Mouse (Mus musculus) MEL (cell line): ENCODE results near the gene Ddx41. TPM values are rescaled to one million over a fixed set of nuclear protein-coding genes. Genes with fewer than 3 reads are reported as not detected.

ENCODE experiments used
- DNase-seq: peaks from one replicate; pipeline ENCODE4 v3.0.0; 2011; ENCODE audit warnings: low read depth, low spot score
- H3K27ac ChIP-seq: 2 replicates; pipeline ENCODE4 v1.5.1; 2012; ENCODE audit warnings: low read depth, mild to moderate bottlenecking, control low read depth, low read length, moderate library complexity; ENCODE audit not compliant: control insufficient read depth
- H3K27me3 ChIP-seq, 2 experiments: fragments of 150-350 bp in 1 of 2; sonication (generic) in 1 of 2; 2 replicates each; pipeline ENCODE4 v1.6.1; 2012; ENCODE audit warnings: low read length in 2 of 2, mild to moderate bottlenecking in 2 of 2, improper control_type of control experiment in 1 of 2, moderate library complexity in 1 of 2; ENCODE audit not compliant: insufficient read depth in 2 of 2, control insufficient read depth in 1 of 2
- H3K36me3 ChIP-seq, 2 experiments: 2 replicates each; pipeline ENCODE4 v1.6.1; 2012 to 2014; ENCODE audit warnings: low read length in 2 of 2, improper control_type of control experiment in 1 of 2, inconsistent platforms in 1 of 2, mild to moderate bottlenecking in 1 of 2; ENCODE audit not compliant: insufficient read depth in 2 of 2, control insufficient read depth in 1 of 2
- H3K4me1 ChIP-seq, 2 experiments: fragments of 150-350 bp in 1 of 2; sonication (generic) in 1 of 2; 2 replicates each; pipeline ENCODE4 v1.6.1; 2012; ENCODE audit warnings: low read length in 2 of 2, improper control_type of control experiment in 1 of 2, mild to moderate bottlenecking in 1 of 2; ENCODE audit not compliant: insufficient read depth in 2 of 2, control insufficient read depth in 1 of 2
- H3K4me3 ChIP-seq, 2 experiments: fragments of 150-350 bp in 1 of 2; sonication (generic) in 1 of 2; 2 replicates each; pipeline ENCODE4 v1.5.1; 2012; ENCODE audit warnings: low read depth in 2 of 2, low read length in 2 of 2, mild to moderate bottlenecking in 2 of 2, moderate library complexity in 2 of 2, control low read depth in 1 of 2, improper control_type of control experiment in 1 of 2; ENCODE audit not compliant: control insufficient read depth in 1 of 2, insufficient read depth in 1 of 2
- H3K79me2 ChIP-seq: 2 replicates; pipeline ENCODE4 v1.6.1; 2012; ENCODE audit warnings: mild to moderate bottlenecking, low read length, moderate library complexity; ENCODE audit not compliant: control insufficient read depth, poor library complexity, insufficient read depth
- H3K9ac ChIP-seq: 2 replicates; pipeline ENCODE4 v1.6.1; 2012; ENCODE audit warnings: low read depth, mild to moderate bottlenecking, control low read depth, low read length, moderate library complexity; ENCODE audit not compliant: control insufficient read depth, poor library complexity, severe bottlenecking
- H3K9me3 ChIP-seq: fragments of 150-350 bp; sonication (generic); replicated peaks from 2 replicates; pipeline ENCODE4 v1.6.1; 2012; ENCODE audit warnings: mild to moderate bottlenecking, low read length, improper control_type of control experiment, moderate library complexity; ENCODE audit not compliant: insufficient read depth
- CHD1 ChIP-seq: IDR thresholded peaks from 2 replicates; pipeline ENCODE4 v1.6.1; 2012; ENCODE audit warnings: low read depth, mild to moderate bottlenecking, inconsistent platforms, low read length, improper control_type of control experiment
- CTCF ChIP-seq, 3 experiments: IDR thresholded peaks in 2 of 3; conservative IDR thresholded peaks in 1 of 3; 2 replicates each; pipeline ENCODE4 v1.5.1; 2011 to 2012; ENCODE audit warnings: low read length in 3 of 3, low read depth in 2 of 3, mild to moderate bottlenecking in 2 of 3, improper control_type of control experiment in 1 of 3, inconsistent platforms in 1 of 3, mixed read lengths in 1 of 3, moderate library complexity in 1 of 3; ENCODE audit not compliant: control insufficient read depth in 1 of 3, insufficient read depth in 1 of 3, poor library complexity in 1 of 3, severe bottlenecking in 1 of 3
- E2F4 ChIP-seq: IDR thresholded peaks from 2 replicates; pipeline ENCODE4 v1.6.1; 2011; ENCODE audit warnings: low read depth, low read length, improper control_type of control experiment, borderline replicate concordance
- ELF1 ChIP-seq: IDR thresholded peaks from 2 replicates; pipeline ENCODE4 v1.6.1; 2014; ENCODE audit warnings: low read depth, mild to moderate bottlenecking, inconsistent platforms, low read length, improper control_type of control experiment, moderate library complexity
- EP300 ChIP-seq, 2 experiments: IDR thresholded peaks; 2 replicates each; pipeline ENCODE4 v1.6.1; 2011; ENCODE audit warnings: improper control_type of control experiment in 2 of 2, low read length in 2 of 2, low read depth in 1 of 2, mild to moderate bottlenecking in 1 of 2
- ETS1 ChIP-seq: IDR thresholded peaks from 2 replicates; pipeline ENCODE4 v1.6.1; 2012; ENCODE audit warnings: low read depth, mild to moderate bottlenecking, inconsistent platforms, low read length, improper control_type of control experiment, moderate library complexity
- GABPA ChIP-seq: IDR thresholded peaks from 2 replicates; pipeline ENCODE4 v1.6.1; 2012; ENCODE audit warnings: low read depth, mild to moderate bottlenecking, inconsistent platforms, low read length, improper control_type of control experiment, moderate library complexity
- GATA1 ChIP-seq: IDR thresholded peaks from 2 replicates; pipeline ENCODE4 v1.6.1; 2011; ENCODE audit warnings: low read depth, low read length, improper control_type of control experiment
- HCFC1 ChIP-seq: IDR thresholded peaks from 2 replicates; pipeline ENCODE4 v1.6.1; 2012; ENCODE audit warnings: low read depth, mild to moderate bottlenecking, inconsistent platforms, low read length, improper control_type of control experiment, moderate library complexity
- JUND ChIP-seq: IDR thresholded peaks from 2 replicates; pipeline ENCODE4 v1.6.1; 2011; ENCODE audit warnings: low read depth, mild to moderate bottlenecking, improper control_type of control experiment, low read length
- KAT2A ChIP-seq: conservative IDR thresholded peaks from 2 replicates; pipeline ENCODE4 v1.6.1; 2012; ENCODE audit warnings: low read depth, low read length, improper control_type of control experiment, inconsistent platforms
- MAX ChIP-seq: IDR thresholded peaks from 2 replicates; pipeline ENCODE4 v1.6.1; 2011; ENCODE audit warnings: low read length, improper control_type of control experiment
- MAZ ChIP-seq: IDR thresholded peaks from 2 replicates; pipeline ENCODE4 v1.6.1; 2012; ENCODE audit warnings: low read depth, mild to moderate bottlenecking, inconsistent platforms, low read length, improper control_type of control experiment
- MXI1 ChIP-seq: IDR thresholded peaks from 2 replicates; pipeline ENCODE4 v1.6.1; 2011; ENCODE audit warnings: mild to moderate bottlenecking, low read depth, low read length, improper control_type of control experiment
- MYB ChIP-seq: IDR thresholded peaks from 2 replicates; pipeline ENCODE4 v1.6.1; 2011; ENCODE audit warnings: mild to moderate bottlenecking, low read depth, low read length, improper control_type of control experiment
- NELFE ChIP-seq: IDR thresholded peaks from 2 replicates; pipeline ENCODE4 v1.6.1; 2011; ENCODE audit warnings: low read depth, low read length, improper control_type of control experiment
- NRF1 ChIP-seq: IDR thresholded peaks from 2 replicates; pipeline ENCODE4 v1.6.1; 2014; ENCODE audit warnings: low read depth, mild to moderate bottlenecking, inconsistent platforms, low read length, improper control_type of control experiment, moderate library complexity; ENCODE audit not compliant: poor library complexity, insufficient read depth, severe bottlenecking
- POLR2A ChIP-seq, 2 experiments: IDR thresholded peaks; 2 replicates each; pipeline ENCODE4 v1.6.1; 2011 to 2012; ENCODE audit warnings: low read length in 2 of 2, mild to moderate bottlenecking in 2 of 2, control low read depth in 1 of 2, improper control_type of control experiment in 1 of 2, low read depth in 1 of 2, moderate library complexity in 1 of 2; ENCODE audit not compliant: control insufficient read depth in 1 of 2, insufficient read depth in 1 of 2, poor library complexity in 1 of 2
- POLR2AphosphoS2 ChIP-seq: IDR thresholded peaks from 2 replicates; pipeline ENCODE4 v1.6.1; 2011; ENCODE audit warnings: low read length, improper control_type of control experiment
- POLR2AphosphoS5 ChIP-seq: IDR thresholded peaks from 2 replicates; pipeline ENCODE4 v1.6.1; 2012; ENCODE audit warnings: low read depth, borderline replicate concordance, mild to moderate bottlenecking, inconsistent platforms, low read length, moderate library complexity, mixed read lengths
- SIN3A ChIP-seq: IDR thresholded peaks from 2 replicates; pipeline ENCODE4 v1.6.1; 2012; ENCODE audit warnings: low read length, improper control_type of control experiment, inconsistent platforms
- SMC3 ChIP-seq: IDR thresholded peaks from 2 replicates; pipeline ENCODE4 v1.6.1; 2011; ENCODE audit warnings: low read depth, low read length, improper control_type of control experiment
- TAL1 ChIP-seq: IDR thresholded peaks from 2 replicates; pipeline ENCODE4 v1.6.1; 2012; ENCODE audit warnings: mild to moderate bottlenecking, inconsistent platforms, low read length, moderate library complexity, mixed read lengths
- TBP ChIP-seq: IDR thresholded peaks from 2 replicates; pipeline ENCODE4 v1.8.0; 2011; ENCODE audit warnings: low read depth, low read length, improper control_type of control experiment
- UBTF ChIP-seq: IDR thresholded peaks from 2 replicates; pipeline ENCODE4 v1.6.1; 2012; ENCODE audit warnings: low read depth, mild to moderate bottlenecking, inconsistent platforms, low read length, improper control_type of control experiment, moderate library complexity, borderline replicate concordance; ENCODE audit not compliant: insufficient read depth
- USF1 ChIP-seq: IDR thresholded peaks from 2 replicates; pipeline ENCODE4 v1.6.1; 2014; ENCODE audit warnings: low read depth, mild to moderate bottlenecking, inconsistent platforms, low read length, improper control_type of control experiment, moderate library complexity
- USF2 ChIP-seq, 2 experiments: IDR thresholded peaks; 2 replicates each; pipeline ENCODE4 v1.6.1; 2011 to 2012; ENCODE audit warnings: improper control_type of control experiment in 2 of 2, low read length in 2 of 2, borderline replicate concordance in 1 of 2, inconsistent platforms in 1 of 2, low read depth in 1 of 2, mild to moderate bottlenecking in 1 of 2; ENCODE audit not compliant: insufficient read depth in 1 of 2
- ZMIZ1 ChIP-seq: IDR thresholded peaks from 2 replicates; pipeline ENCODE4 v1.6.1; 2012; ENCODE audit warnings: low read depth, mild to moderate bottlenecking, inconsistent platforms, low read length, improper control_type of control experiment, moderate library complexity
- polyA plus RNA-seq, 2 experiments: library from polyadenylated mRNA; stranded (reverse) in 1 of 2; unstranded in 1 of 2; fragments of >175 nt in 1 of 2; fragments of >200 nt in 1 of 2; gene quantifications; 2 replicates each; pipeline versions ENCODE4 v1.2.1 to v1.2.4; 2012; ENCODE audit warnings: low replicate concordance in 2 of 2, low read depth in 1 of 2; ENCODE audit not compliant: insufficient read length in 2 of 2, insufficient read depth in 1 of 2, missing spikeins in 1 of 2
- total RNA-seq: library from RNA; depleted of rRNA; stranded (reverse); fragments of 300-350 nt; gene quantifications from 2 replicates; pipeline ENCODE4 v1.2.3, GENCODE M21; 2012

The Ddx41 gene
- total and polyA plus RNA-seq, 3 experiments, result 58.5 to 88.8 TPM; not detected in 1

GRCm38 (mm10) chr13:55494883-55495621 lies 41.4 kb downstream of the Ddx41 start (continued):
- TF ChIP-seq E2F4 (no peak), POLR2AphosphoS2 (no peak), POLR2A (IDR thresholded peaks at IDR 0.05; ENCODE audit: control insufficient read depth in 1 of 2, insufficient read depth in 1 of 2, low read depth in 1 of 2, low read length in 2 of 2, poor library complexity in 1 of 2) (no peak), USF2 (IDR thresholded peaks at IDR 0.05; ENCODE audit: borderline replicate concordance in 1 of 2, insufficient read depth in 1 of 2, low read depth in 1 of 2, low read length in 2 of 2) (no peak), JUND (no peak), MYB (no peak), CTCF (IDR thresholded peaks at IDR 0.05 in 2 of 3, conservative IDR thresholded peaks at IDR 0.05 in 1 of 3; ENCODE audit: control insufficient read depth in 1 of 3, insufficient read depth in 1 of 3, low read depth in 2 of 3, low read length in 3 of 3, poor library complexity in 1 of 3, severe bottlenecking in 1 of 3) (no peak), MAX (peak; percentile 61), NELFE (no peak), KAT2A (no peak), SIN3A (peak; percentile 95), UBTF (no peak), TAL1 (peak; percentile 38), ETS1 (peak; percentile 95), ELF1 (0 out of 2 replicates have a peak, but pooled peaks have one; percentile 27), TBP (no peak)

- Histone ChIP-seq H3K9me3 (no peaks in the 10 kb centered on the region), H3K4me3 (no peak overlapping the region), H3K4me1 (peaks cover 0 to 15% of the 10 kb centered on the region in 2 experiments; a peak in 2 of 4 replicates), H3K27me3 (no peaks in the 10 kb centered on the region; a peak in 1 of 4 replicates), H3K36me3 (peaks cover 0 to 11% of the 10 kb centered on the region in 2 experiments; a peak in 2 of 4 replicates), H3K27ac (no peak overlapping the region), H3K79me2 (no peaks in the 10 kb centered on the region), H3K9ac (no peak overlapping the region)
- TF ChIP-seq MXI1, result no peak
- TF ChIP-seq KAT2A, result no peak
- TF ChIP-seq GABPA, result no peak
- no peak for TF ChIP-seq MAZ
- no peak for TF ChIP-seq SIN3A
- TF ChIP-seq ETS1, result no peak
- no peak for TF ChIP-seq HCFC1
- no peak for TF ChIP-seq CHD1
- TF ChIP-seq ELF1, result no peak
- TF ChIP-seq POLR2AphosphoS2, result no peak
- TF ChIP-seq ZMIZ1, result no peak
- no peak for TF ChIP-seq POLR2A (IDR thresholded peaks at IDR 0.05; ENCODE audit: control insufficient read depth in 1 of 2, insufficient read depth in 1 of 2, low read depth in 1 of 2, low read length in 2 of 2, poor library complexity in 1 of 2)
- TF ChIP-seq NRF1, result no peak
- TF ChIP-seq USF1, result no peak
- TF ChIP-seq NELFE, result no peak
- TF ChIP-seq GATA1, result no peak
- TF ChIP-seq SMC3, result no peak
- no peak for TF ChIP-seq POLR2AphosphoS5
- no peak for TF ChIP-seq EP300 (IDR thresholded peaks at IDR 0.05; ENCODE audit: low read depth in 1 of 2, low read length in 2 of 2)
- no peak for DNase-seq
These were observed 42.2 kb downstream of the Ddx41 start for GRCm38 (mm10) chr13:55494257-55494656.
